Mouse (Mus musculus): ENCODE results near the gene Tes. TPM values are rescaled to one million over a fixed set of nuclear protein-coding genes. Genes with fewer than 3 reads are reported as not detected.

Tes gene
- polyA plus RNA-seq, 1 experiment from 2014 or later = 13.8 TPM

Other genes with a start within 250 kb of the Tes start
- gene Tfec, start 166.7 kb upstream of the Tes start, polyA plus RNA-seq (2015; fragmentation: Nextera tagmentation; extraction: Ambion mirVana) = 0.50 and 0.64 TPM in 2 replicates
- gene Cav2, start 216.0 kb downstream of the Tes start, polyA plus RNA-seq (2015; fragmentation: Nextera tagmentation; extraction: Ambion mirVana) = 44.5 and 47.5 TPM in 2 replicates
- 371 and 412 TPM in 2 replicates for gene Cav1, start 241.2 kb downstream of the Tes start, polyA plus RNA-seq (2015; fragmentation: Nextera tagmentation; extraction: Ambion mirVana)

Data from heart, embryonic 16.5 days (tissue).